Mouse (Mus musculus) left cerebral cortex, adult 11 months (tissue): ENCODE data around the gene Ldb2.

Experiments
- DNase-seq: peaks from one replicate; pipeline ENCODE4 v3.0.0; 2022; ENCODE audit warnings: low spot score

The Ldb2 gene

DNA sequence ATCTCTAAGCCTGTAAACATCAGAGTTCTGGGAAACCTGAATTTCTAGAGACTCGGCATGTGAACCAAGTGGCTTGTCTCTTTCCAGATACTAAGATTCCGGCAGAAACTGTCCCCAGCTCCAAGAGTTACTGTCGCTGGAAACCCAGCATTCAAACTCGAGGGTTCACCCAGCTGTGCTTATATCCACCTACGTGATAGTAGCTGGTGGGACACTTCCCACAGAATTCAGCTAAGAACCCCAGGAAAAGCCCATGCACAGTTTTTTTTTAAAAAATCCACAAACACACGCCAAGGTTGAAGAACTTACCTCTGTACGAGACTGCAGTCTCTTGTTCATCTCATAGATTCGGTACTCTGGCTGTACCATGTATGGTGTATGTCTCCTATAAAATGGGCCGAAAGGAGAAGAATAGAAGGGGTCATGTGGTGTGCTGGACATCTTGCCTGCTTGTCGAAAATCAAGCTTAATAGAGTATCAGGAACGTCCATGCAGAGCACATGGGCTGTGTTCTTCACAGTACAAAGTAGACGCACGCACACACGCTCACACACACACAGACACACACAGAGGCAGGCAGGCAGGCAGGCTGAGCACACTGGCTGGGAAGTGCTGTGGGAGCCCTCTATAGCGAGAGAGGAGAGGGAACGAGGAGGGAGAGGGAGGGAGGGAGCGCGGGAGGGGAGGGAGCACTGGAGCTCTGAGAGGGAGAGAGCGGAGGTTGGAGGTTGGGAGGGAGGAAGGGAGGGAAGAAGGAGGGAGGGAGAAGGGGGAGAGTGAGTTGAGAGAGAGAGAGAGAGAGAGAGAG, at the start of gene Ldb2:
Gene Ldb2, minus strand, starts transcription at position 628 of the 808 bp plus-strand sequence.
- DNase-seq: peak; percentile 35

DNA sequence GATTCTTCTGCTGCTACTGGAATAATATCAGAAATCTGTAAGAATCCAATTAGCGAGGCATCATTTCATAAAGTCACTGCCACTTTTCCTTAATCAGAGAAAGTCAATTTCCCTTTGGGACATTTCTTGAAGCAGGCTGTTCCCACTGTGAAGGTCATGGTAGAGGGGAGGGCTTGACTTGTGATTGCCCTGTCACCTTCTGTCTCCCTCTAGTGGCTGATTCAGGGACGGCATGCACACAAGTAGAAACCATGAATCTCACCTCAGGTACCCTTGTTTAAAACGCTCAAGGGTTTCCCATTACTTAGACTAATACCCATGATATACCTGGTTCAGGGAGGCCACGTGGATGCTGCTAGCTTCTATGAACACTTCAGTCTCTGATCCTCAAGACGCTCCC, 31.8 kb upstream of the Ldb2 start:
- DNase-seq: no peak

DNA sequence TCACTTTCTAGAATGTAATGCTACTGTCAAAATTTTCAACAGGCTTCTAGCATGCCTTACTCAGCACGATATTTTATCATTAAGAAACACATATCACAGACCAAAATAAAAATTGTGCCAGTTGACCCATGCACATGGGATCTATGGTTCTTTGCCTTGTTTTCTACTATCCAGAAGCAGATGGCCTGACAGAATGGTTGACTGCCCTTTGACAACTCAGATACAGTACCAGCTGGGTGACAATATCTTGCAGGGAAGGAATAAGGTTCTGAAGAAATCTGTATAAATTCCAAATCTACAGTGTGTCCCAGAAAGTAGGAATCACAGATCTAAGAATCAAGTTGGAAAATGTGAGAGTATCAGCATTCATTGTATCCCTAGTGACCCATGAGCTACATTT, 16.0 kb upstream of the Ldb2 start:
- DNase-seq: no peak

DNA sequence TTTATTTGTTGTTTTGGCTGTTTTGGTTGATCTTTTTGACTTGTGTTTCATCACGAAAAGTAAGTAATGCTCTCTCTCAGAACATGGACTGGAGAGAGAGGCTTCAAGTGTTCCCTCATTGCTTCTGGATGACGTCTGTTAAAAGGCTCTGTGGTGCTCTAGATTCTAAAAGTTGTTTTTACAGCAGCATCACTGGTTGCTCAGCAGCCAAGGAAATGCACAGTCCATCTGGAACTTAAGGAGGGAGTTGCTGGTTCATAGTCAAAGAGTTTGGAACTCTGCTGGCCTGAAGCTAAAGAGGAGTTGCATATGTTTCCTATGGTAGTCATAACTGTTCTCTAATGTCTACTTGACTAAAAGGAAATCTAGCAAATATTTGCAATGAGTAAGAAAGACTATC, 6.5 kb upstream of the Ldb2 start:
- no peak for DNase-seq

DNA sequence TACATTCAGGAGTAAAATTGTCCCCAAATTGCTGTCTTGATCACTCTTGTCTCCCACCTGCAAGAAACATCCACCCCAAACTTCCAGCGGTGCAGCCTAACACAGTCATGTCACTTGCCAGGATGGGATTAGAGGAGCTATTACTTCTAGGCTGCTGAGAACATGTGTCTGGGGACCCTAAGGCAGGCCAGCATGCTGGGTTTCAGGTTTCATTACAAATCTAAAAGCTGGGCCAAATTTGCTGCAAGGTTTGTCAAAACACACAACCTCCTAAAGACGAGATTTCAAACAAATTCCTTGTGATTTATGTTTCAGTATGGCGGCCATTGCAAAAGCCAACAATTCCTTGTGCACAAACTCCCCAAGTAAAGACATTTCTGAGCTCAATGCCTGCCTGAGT, 1.6 kb upstream of the Ldb2 start:
- no peak for DNase-seq

DNA sequence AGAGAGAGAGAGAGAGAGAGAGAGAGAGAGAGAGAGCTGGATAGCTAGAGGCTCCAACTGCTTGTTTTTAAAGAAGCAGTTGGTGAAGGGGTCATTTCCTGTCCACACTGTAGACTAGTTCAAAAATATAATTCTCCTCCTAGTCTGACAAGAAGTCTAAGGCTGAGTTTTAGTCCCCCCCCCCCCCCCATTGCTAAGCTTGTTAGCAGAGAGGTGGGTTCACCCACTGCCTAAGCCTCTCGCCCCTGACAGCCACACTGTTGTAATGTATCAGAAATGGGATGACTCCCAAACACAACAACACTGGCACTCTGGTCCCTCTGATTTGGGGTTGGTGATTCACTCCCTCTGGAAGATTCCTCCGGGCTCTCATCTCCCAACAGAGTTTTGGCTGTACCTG, 381 bp upstream of the Ldb2 start:
- DNase-seq: no peak

DNA sequence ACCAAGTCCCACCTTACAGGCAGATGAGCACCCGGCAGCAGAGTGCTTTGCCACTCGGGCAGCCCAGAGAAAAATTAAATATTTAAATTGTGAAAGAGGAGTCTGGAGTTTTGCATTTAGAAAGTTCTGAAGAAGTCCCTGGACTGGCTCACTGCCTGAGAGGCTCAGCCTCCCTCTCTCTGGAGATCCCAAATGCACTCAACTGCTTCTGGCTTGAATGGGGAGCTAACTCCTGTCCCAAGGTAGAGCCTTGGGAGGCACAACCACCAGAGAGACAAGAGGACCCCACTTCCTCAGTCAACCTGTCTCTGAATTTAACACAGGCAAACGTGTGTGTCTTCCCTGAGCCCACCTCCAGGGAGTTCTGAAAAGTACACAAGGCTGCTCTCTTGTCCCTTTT, 987 bp downstream of the Ldb2 start:
- no peak for DNase-seq

DNA sequence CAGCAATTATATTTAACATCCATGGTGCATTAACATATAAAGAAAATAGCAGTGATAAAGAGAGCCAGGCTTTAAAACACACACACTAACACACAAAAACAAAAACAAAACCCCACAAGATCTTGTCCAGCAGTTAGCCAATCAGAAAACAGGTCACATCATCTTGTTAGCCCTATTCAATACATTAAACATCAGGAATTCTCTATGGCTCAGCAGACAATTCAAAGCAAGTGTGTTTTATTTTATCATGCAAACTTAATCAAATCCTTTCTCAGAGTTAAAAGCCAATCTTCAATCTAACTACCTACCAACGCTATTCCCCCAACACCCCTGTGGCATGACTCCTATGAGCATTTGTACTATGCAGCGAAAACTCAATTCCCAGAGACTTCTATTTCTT, 1.4 kb downstream of the Ldb2 start:
- DNase-seq: no peak

DNA sequence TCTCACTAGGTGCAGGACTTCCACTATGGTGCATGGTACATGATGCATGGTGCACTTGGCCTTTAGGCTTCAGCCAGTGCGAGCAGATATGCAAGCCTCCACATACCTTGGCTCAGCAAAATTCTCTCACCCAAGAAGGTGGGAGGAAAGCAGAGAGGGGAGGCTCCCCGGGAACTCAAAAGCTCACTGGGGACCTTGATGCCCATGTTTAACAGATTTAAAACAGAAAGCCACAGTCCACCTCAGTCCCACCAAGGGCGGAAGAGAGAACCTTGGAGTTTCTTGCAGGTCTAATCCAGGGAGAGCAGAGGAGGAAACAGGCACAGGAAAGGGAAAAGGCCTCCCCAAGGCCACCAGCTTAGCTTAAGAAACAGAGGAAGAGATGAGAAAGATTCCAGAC, 14.9 kb downstream of the Ldb2 start:
- no peak for DNase-seq

DNA sequence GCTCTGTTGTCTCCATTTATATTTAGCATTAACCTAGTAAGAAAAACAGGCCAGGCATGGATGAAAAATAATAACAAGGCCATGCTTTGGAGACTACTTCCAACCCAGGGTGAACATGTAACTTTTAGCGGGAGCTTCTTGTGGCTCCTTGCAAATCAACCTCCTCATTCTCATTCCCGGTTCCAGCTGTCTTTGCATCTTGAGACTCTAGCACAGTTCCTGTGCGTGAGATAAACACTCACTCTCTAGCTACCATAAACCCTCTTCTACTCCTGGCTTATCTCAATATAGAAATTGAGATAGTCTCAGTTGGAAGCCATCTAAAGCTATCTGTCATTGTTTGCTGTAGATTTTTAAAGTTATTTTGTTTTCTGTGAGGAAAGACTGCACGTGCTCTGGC, 20.1 kb downstream of the Ldb2 start:
- no peak for DNase-seq

DNA sequence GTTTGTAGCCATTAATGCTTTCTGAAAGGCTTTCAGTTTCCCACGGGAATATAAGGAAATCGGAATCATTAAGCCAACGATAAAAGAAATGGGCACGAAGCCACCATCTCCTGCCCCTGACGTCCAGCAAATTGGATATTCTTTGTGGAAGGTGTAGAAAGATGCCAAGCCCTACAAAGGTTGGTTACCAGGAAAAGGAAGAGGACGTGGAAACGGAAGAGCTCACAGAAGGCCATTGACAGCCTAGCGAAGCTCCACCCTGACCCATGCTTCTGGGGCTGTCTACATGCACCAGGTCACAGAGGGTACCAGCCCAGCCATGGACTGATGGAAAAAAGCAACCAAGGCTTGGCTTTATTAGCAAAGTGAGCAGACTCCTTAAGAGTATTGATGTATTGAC, 31.0 kb downstream of the Ldb2 start:
- no peak for DNase-seq

DNA sequence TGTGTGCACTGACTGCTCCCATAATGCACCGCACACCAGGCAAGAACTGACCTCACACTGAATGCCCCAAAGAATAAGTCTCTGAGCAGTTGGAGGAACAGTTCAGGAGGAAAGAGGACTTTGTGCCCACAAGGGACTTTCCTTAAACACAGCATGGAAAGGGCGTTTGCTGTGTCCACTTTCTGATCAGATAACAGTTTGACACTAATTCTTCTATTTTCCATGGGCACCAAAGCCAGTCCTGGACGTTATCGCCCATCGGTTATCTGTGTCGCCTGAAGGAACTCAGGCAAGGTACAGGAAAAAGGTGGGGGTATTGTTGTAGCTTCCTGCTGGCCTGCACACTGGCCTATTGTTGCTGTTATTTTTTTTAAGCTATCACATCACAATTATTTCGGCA, 34.6 kb downstream of the Ldb2 start:
- DNase-seq: no peak

DNA sequence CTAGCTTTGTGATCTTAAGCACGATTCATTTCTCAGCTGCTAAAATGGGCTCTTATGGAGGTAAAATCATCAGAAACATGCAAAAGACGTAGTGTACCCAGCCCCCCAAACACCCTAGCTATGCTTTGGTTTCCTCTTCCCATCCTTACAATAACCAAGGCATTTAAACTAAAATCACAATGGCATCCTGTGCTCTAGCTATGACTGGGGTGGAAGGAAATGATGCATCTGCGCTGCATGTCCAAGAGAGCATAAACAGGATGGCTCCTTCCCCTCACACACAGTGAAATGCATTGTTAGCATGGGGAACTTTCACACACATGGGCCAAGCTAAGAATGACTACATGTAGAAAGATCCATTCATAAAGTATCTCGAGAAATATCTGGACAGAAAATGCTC, 40.3 kb downstream of the Ldb2 start:
- DNase-seq: no peak

DNA sequence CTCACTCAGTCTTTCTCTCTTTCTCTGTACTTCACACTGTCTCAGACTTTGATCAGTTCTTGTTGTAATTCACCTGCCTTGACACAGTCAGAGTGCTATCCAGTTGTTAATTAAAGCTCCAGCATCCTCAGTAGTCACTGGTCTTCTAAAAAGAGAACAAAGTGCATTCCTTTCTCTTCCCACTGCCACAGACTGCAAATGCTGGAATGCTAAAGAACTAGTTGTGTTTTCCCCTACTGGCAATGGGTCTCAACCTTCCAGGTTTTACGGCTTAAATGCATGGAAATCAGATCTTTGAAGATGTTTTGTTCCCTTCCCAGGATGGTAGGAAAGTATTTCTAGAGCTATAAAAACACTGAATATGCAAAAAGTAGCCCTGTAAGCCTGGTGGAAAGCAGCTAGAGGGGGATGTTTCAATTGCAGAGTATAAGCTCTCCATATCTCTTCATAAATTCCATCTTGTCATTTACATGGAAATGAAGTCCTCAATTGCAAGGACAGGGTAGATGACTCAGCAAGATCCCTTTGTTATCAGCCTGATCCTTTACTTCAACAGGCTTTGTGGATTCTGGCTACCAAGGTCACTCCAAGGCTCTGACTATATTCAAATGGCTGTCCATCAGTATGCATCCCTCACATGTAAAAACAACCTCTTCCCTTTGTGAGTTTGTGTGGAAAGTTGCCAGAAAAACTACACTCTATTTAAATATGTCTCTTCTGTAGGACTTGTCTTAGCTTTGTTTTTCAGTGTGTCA, 45.1 kb downstream of the Ldb2 start:
- no peak for DNase-seq

DNA sequence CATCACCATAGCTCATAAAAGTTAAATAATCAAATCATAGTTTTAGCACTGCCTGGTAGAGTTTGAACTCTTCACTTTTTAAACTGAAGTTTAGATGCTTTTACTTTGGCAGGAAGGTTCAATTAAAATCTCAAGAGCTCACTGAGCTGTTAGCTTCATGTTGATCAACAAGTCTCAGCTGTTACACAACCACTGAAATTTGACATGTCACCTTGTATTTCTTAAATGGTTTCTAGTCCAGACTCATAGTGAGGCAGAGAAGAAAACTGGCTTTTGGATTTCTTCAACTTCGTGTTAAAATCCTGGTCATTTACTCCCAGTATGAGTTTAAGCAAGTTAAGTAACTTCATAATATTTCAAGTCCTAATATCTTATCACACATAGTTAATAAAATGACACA, 53.8 kb downstream of the Ldb2 start:
- no peak for DNase-seq

DNA sequence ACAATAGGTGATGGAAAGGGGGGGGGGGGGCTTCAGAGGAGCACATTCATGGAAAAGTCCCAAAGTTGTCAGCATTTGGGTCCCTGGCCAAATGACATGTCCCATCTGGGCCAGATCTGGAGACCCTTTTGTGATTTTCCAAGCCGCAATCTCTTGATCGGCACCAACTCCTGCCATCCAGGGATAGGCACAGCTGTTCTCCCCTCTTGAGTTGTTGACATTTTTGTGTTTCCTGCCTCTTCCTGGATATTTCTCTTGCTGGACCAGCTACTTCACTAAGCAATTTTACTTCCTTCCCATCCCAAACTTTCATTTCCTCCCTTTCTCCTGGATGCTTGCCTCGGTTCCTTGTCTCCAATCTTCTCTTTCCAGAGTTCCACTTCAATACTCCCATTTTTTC, 63.1 kb downstream of the Ldb2 start:
- DNase-seq: no peak

DNA sequence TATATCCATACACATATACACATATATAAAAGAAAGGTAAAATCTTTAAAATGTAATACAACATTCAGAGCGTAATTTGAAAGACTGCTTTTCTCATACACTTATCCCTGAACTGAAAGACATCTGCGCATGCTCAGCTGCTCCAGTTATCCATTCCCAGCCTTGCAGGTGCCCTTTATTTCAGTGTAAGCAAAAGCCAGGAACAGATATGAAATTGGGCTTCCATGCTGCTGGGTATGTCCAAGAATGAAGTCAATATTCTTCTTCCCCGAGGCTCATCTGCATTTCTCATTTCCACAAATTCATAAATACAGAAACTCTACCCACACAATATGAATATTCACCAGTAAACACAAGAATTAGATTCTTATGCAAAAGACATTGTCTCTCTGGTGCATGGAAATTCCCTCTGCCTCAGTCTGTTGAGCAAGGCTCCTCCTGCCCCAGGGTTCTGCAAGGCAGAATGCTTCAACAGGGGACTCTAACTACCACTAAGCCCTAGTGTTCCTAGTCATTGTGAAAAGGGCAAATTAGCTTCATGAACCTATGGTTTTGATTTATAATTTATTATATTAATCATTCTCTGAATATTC, 65.3 kb downstream of the Ldb2 start:
- no peak for DNase-seq

DNA sequence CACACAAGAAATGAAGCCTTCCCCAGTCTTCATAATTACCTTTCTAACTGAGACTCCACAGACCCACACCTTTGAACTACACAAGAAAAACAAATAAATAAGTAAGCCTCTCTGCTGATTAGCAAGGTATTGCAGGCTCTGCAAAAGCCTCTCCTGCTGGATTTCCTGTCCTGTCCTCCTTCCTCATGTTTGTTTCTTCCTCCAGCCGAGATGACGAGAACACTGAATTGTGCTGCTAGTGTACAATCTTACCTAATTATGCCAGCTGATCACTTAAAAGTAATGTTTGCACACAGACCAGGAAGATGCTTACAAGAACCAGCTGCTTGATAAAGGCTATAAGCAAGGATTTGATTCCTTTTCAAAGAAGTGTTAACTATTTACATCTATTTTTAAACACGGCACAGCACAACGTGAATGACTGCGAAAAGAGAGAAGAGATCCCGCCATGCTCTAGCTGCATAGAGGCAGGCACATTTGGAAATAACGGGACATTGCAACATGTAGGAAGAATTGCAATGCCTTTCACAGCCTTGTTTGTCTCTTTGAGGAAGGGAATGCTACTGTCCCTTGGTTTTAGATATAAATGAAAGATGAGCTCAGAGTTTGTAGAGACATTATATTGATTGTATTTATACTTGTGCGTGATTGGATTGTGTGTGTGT, 69.7 kb downstream of the Ldb2 start:
- DNase-seq: no peak

DNA sequence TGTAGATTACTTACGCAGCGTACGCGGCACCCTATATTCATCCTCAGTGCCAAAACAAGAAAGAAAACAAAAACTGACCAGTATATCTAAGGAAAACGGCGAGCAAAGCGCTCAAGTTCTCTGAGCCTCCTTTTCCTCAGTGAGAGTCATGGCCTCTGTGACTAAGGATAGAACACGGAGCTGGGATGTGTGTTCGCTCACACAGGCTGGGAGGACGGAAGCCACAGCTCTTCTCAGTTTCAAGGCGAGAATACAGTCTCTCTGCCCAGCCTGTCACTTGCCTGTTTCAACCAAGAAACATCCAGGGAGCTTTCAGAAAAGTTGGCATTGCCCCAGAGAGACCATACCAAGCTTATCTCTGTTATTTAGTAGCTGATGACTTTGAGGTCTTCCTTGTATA, 71.5 kb downstream of the Ldb2 start:
- no peak for DNase-seq

DNA sequence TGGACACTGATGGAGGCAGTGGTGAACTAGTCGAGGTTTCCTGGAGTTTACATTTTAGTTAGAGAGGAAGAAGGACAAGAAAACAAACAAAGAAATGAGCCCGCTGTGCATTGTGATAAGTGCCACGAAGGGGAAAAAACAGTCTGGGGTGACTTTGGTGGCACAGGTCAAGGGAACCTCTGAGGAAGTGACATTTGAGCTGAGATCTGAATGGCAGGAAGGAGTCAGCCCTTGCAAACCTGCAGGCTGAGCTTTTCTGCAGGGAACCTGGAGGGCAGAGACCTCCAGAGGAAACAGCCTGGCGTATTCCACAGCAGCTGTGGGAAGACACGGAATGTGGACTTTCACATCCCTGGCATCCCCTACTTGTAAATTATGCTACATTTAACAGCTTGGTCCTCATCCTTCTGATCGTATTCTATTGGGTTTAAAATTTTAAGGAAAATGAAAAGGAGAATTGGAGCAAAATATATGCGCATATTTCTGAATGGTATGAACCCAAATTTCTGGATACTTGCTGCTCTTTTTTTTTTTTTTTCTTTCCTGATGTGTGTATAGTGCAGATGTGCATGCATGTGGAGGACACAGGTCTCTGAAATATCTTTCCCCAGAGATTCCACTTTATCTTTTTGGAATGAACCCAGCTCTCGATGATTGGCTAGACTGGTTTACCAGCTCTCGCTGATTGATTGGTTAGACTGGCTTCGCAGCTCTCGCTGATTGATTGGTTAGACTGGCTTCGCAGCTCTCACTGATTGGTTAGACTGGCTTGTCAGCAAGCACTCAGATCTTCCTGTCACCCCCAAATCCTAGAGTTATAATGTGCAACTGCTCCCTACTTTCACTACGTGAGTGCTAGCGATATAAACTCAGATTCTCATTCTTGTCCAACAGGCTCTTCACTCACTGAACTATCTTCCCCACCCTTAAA, 72.7 kb downstream of the Ldb2 start:
- DNase-seq: peak; percentile 53

DNA sequence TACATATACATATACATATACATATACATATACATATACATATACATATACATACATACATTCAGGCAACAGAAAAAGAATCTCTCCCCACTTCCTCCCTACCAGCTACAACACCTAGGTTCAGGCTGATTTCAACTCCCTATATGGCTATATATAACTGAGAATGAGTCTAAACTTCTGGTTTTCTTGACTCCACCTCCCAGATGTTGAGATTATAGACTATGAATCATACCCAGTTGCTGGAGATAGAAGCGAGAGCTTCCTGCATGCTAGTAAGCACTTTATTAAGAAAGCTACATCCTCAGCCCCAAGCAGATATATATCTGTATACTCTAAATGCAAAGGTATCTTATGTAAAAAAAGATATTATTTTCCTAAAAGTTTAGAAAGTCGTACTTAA, 74.0 kb downstream of the Ldb2 start:
- DNase-seq: no peak

DNA sequence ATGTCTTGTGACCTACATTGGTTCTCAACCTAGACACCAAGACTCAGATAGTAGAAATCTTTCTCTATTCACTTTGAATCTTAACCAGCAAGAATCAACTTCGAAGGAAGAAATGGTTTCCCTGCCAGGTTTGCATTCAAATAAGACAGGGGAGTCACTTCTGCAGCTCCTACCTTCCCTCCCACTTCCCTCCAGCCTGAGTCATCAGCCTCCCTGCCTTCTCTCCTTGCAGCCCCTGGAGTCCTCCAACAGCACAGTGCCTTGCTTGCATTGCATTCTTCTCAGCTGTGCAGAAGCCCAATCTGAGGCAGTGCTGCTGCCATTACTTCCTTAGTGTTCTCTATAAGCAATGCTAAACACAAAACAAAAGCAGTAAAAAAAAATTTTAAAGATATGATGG, 79.6 kb downstream of the Ldb2 start:
- no peak for DNase-seq
